Mouse (Mus musculus): ENCODE data around the gene Arhgap6. TPM values are rescaled to one million over a fixed set of nuclear protein-coding genes. Genes with fewer than 3 reads are reported as not detected.

Arhgap6 gene
- total RNA-seq, 2 experiments from 2014 or later: 7.6 to 10.2 TPM

DNA sequence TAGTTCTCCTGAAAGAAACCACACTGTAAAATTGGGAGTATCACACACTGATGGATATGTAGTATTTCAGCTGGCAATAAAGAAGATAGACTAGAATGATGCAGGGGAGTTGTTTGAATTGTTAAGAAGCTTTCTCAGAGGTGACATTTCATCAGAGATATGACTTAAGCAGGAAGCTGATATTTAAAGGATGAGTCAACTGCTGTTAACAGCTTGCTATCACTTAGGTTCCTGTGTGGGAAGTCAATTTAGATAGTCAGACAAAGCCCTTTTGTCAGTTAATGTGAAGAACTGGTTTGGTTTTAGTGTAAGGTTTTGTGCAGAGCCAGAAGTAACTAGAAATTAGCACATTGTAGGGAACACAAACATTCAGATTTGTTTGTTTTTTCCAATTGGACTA, 300.7 kb downstream of the Arhgap6 start:
- DNase-seq (ENCODE audit: low spot score in 2 of 2): no peak
- intact Hi-C loops (cut with DNase I): no loop called here

DNA sequence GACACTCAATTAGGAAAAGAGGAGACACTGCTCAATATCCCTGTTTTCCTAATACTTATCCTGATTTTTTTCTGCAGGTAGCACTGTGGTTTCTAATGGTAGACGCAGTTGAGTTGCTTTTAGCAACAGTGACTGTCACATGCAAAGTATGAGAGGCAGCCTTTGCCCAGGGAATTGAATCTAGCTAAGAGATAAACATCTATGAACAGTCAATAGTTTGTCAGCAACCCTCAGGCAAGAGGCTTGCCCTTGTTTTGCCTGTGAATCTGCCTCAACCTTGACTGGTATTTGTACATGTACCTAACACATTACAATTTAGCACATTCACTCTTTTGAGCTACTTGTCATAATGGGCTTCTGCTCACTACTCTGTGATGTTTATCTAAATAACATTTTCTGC, 307.8 kb downstream of the Arhgap6 start:
- intact Hi-C loops (cut with DNase I): no loop called here
- DNase-seq (ENCODE audit: low spot score in 2 of 2): no peak

DNA sequence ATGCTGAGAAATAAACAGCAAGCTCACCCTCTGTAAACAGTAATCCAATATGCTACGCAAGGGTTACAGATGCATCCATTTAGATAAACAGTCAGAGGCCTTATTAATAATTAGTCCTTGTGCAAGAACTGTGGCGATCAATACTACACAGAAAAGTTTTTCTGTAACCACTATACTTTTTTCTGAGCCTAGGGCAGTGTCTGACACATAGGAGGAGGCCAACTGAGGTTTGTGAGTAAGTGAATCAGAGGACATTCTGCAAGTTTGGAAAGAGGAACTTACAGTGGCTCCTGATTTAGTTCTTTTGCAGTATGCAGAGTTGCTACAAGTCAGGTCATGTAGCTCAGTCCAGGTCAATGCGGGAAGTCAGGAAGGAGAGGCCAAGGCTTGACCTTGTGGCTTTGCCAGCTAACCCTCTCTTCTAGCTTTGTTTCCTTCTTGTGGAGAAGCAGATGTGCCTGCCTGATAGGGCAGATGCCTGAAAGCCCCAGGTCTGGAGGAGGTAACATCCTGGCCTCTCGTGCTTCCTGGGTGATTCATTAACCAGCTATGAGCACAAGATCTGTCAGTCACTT, 311.2 kb downstream of the Arhgap6 start:
- intact Hi-C loops (cut with DNase I): no loop called here
- DNase-seq (ENCODE audit: low spot score in 2 of 2): no peak

DNA sequence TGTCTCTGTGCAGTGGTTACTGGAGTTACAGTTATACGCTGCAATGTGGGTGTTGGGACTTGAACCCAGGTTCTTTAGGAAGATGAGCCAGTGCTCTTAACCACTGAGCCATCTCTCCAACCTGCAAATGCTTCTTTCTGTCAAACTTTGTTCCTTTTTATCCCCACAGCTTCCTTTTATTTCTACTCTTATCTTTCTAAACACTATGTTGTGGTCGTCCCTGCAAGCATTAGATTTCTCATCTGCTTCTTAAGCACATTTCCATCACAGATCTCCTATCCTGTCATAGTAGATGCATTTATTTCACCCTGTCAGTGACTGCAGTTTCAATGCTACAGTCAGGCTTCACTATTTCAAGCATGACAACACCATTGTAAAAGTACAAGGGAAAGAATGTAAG, 312.5 kb downstream of the Arhgap6 start:
- DNase-seq (ENCODE audit: low spot score in 2 of 2): no peak
- intact Hi-C loops (cut with DNase I): no loop called here

DNA sequence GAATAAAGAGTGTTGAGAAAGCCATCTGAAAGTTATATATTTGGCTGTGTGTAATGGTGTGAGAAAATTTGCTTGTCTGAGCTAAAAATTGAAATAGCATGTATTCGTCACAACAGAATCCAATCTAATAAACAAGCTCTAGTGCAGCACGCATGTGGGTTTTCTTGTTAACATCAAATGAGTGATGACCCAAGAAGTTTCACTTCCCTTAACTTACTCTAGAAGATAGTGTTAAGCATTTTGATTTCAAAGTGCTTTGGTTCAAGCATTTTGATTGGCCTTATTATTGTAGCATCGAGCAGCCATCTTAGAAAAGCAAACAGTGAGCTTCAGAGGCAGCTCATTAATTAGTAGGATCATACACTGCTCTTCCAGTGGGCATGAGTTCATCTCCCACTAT, 315.1 kb downstream of the Arhgap6 start:
- intact Hi-C loops (cut with DNase I): no loop called here
- DNase-seq (ENCODE audit: low spot score in 2 of 2): no peak

DNA sequence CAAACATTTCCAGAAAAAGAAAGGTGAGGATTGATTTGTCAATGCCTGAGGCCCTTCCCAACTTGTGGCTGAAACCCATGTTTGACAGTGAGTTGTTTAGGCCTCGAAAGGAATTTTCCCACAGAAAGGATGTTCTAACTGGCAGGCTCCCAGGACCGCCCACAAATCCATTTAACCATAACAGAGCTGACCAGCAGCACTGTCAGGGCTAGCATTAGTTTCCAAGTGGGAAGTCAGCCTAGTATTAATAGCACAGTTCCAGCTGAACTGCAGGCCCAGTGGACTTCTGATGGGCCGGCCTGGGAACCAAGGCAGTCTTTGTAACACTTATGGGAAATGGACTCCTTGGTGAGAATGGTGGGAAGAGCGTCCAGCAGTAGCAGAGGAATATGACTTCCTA, 317.8 kb downstream of the Arhgap6 start:
- intact Hi-C loops (cut with DNase I): no loop called here
- DNase-seq (ENCODE audit: low spot score in 2 of 2): peak in 1 of 2 experiments; percentile 3

DNA sequence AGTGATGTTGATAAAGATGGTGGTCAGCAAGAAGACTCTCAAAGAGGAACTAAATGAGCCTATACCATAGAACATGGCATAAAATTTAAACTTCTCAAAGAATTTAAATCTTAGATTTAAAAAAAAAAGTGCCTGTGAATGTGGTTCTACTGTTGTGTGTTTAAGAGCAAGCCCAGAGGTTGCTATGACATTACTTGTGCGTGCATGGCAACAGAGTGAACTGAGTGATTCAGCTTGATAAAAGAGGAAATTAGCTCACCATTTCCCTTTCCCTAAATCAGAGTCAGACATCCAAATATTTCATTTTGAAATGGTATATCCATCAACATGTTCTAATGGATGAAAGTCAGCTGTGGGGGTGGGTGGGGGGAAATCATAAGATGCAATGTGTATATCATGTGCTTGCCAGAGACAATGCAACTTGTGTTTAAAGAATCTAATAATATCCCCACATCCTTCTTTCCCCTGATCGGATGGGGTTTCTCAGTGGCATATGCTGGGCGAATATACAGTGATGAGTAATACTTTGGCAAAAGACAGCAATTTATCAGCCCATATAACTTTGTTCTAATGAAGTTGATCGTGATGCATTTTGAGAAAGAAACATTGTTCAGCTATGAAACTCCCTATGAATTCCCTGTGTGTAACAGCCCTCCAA, 328.3 kb downstream of the Arhgap6 start:
- intact Hi-C loops (cut with DNase I): no loop called here
- no peak for DNase-seq (ENCODE audit: low spot score in 2 of 2)

DNA sequence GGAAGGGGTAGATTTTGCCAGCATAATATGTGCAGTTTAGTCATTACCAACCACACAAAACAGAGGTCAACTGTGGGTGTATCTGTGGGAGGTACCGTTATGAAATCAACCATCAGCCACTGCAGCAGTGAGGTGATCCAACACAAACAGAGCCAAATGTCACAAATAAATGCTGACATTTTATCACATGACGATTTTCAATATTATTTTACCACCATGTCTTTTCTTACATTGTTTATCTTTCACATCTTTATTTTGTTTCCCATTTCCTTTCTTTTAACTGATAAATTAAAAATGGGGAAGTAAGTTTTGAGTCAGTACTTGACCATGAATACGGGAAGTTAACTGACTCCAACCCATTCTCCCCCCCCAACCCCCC, 328.9 kb downstream of the Arhgap6 start:
- intact Hi-C loops (cut with DNase I): no loop called here
- DNase-seq (ENCODE audit: low spot score in 2 of 2): no peak

DNA sequence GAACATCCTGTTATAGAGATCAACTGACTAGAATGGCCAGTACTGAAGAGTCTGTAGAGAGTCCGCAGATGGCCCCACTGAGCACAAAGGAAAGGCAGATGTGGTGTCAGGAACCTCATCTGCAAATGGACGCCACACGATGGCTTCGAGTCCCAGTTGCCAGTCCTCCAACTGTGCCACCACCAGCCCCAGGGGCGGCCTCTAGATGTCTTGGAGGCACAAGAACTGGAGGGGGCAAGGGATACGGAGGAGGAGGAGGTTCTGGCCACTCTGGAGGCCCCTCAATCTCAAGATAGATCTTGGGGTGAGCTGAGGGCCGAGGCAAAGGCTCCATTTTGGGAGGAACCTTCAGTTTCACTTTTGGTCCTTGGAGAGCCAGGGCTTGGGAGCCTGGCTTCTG, 344.9 kb downstream of the Arhgap6 start:
- no peak for DNase-seq (ENCODE audit: low spot score in 2 of 2)
- intact Hi-C loops (cut with DNase I): no loop called here

DNA sequence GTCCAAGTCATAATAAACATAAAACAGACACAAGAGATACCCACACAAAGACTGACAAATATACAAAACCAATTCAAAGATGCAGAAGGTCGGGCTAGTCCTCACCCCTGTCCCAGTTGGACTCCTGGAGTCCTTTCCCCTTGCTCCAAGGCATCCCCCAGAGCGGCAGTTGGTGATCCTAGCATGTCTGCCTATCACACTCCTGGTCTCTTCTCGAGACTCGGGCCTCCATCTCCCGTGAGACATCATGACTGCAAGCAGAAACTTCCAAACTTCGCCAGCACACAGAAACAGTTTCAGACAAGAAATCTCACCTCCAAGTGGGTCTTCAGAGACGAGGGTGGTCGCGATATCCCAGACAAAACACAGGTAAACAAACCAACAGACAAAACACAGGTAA, 345.6 kb downstream of the Arhgap6 start:
- DNase-seq (ENCODE audit: low spot score in 2 of 2): no peak
- intact Hi-C loops (cut with DNase I): no loop called here

DNA sequence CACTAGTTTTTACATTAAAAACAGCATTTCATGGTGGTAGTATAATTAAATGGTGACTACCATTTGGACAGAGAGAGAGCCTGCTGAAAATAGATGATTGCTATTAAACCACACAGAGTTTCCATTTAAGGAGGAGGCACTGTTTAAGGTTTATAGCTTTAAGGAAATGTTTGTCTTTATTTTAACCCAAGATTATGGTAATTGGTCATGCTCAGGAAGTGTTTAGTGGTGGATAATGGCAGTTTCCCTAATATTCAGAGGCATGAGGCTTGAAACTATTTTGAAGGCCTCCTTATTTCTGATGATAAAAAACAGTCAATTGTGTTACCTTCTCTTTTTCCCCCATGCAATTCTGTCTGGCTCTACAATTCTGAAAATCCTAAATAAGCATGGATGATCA, 358.9 kb downstream of the Arhgap6 start:
- intact Hi-C loops (cut with DNase I): no loop called here
- no peak for DNase-seq (ENCODE audit: low spot score in 2 of 2)

DNA sequence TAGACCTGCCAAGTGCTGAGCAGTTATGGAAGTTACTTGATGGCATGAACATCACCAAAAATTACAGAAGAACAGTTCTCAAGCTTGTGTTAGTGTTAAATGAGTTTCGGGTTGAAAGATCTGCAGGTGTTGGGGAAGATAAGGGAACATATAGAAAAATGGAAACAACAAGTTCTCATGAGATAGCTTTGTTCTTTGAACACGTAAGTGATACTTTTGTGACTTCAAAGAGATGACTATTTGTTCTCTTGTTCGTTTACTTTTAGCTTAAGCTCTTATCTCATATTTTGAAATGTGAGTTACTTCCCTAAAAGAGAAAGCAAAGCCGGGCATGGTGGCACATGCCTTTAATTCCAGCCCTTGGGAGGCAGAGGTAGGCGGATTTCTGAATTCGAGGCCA, 363.5 kb downstream of the Arhgap6 start:
- intact Hi-C loops (cut with DNase I): no loop called here
- DNase-seq (ENCODE audit: low spot score in 2 of 2): no peak

DNA sequence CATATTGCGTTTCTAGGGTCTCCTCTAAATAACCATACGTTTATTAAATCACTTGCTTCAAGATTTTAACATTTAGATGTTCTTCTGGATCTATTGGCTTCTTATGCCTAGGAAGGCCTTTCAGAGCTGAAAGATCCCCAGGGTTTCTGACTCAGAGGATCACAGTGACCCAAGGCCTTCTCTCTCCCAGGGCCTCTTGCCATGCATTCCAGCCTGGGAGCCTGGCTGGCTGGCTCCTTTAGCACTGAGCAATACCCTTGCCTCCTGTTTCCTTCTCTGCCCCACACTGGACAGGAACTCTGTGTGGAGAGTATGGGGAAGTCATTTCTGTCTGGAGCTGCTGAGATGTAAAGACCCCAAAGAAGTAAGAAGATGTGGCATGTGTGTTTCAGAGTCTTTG, 376.1 kb downstream of the Arhgap6 start:
- DNase-seq (ENCODE audit: low spot score in 2 of 2): no peak

DNA sequence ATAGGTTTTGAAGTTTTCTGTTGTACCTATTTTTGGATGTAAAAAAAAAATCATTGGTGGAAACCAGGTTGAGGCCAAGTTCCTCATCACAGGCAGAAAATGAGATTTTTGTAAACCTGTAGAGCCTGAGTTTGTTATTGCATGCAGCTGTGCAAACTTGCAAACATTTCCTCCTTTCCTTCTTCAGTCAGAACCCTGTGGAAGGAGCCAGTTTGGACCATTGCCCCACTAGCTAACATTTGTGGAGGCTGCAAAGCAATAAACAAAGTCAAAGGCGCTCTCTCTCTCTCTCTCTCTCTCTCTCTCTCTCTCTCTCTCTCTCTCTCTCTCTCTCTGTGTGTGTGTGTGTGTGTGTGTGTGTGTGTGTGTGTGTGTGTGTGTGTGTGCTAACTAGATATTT, 378.9 kb downstream of the Arhgap6 start:
- intact Hi-C loops (cut with DNase I): no loop called here
- DNase-seq (ENCODE audit: low spot score in 2 of 2): no peak

More for the DNA sequence above, 376.1 kb downstream of the Arhgap6 start:
- intact Hi-C loops (cut with DNase I): no loop called here

DNA sequence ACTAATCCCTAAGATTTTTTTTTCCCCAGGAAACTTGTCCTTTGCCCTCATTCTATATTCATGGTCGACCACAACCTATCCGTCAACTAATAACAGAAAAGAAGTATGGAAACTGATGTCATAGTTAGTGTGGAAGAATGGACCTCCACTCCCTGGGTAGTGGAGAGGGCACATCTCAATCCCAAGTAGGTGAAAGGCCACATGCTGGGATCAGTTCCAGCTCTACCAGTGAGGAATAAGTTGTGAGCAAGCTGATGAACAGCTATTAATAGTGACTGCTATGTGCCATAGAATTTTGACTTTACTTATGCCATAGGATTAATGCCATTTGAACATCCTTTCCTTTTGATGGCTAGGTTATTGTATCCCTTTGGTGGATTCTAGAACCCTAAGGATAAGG, 383.7 kb downstream of the Arhgap6 start:
- no peak for DNase-seq (ENCODE audit: low spot score in 2 of 2)

DNA sequence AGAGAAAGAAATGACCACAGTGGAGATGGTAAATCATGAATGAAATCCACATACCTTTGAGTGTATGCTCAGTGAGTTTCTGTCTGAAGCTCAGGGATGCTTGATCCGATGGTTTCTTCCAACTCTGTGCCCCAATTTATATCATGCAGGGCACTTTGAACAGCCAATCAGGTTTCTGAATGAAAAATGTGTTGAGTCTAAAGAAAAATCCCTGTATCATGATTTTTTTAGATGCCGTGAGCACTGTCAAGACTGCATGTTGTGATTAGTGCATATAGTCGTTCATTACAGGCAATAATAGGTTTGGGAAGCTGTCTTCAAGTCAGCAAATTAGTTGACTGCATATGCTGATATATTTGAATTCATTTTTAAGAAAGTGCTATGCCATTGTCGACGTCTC, 392.2 kb downstream of the Arhgap6 start, which contains the start of gene Amelx:
Gene Amelx (minus strand): TSS at position 101 of the 400 bp plus-strand sequence.
- intact Hi-C loops (cut with DNase I): loop anchor here (5.0 kb wide), 1 partner anchor 225 kb away; no protein-coding TSS in a partner anchor
- no peak for DNase-seq (ENCODE audit: low spot score in 2 of 2)

More for the DNA sequence above, 383.7 kb downstream of the Arhgap6 start:
- intact Hi-C loops (cut with DNase I): no loop called here

DNA sequence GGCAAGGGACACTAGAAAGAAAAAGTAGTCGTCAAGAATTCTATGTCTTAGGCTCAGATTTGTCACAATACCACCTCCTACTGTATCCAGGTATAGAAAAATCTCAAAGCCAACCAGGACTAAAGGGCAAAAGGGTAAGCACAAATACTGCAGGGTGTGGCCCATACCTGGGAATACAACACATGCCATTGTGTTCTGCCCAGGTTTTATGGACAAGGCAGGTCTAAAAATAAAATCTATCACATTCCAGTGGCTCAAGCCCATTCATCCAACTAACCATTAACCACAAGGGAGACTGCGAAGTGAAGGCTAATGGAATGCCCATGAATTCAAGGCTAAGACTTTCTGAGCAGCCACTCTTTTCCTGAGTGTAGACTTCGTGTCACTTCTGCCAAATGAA, 415.1 kb downstream of the Arhgap6 start:
- no peak for DNase-seq (ENCODE audit: low spot score in 2 of 2)
- intact Hi-C loops (cut with DNase I): no loop called here

DNA sequence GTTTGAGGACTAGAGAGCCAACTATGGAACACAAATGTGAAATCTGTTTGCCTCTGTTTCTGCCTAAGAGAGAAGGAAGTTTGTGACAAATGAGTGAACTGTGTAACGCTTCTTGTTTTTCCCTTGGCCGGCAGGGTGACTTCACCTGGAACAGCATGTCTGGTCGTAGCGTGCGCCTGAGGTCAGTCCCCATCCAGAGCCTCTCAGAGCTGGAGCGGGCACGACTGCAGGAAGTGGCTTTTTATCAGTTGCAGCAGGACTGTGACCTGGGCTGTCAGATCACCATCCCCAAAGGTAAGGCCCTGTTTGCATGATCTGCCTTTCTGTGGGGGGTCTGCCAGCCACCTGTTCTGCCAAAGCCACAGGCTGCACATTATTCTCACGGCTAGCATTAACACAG, 425.2 kb downstream of the Arhgap6 start:
- DNase-seq (ENCODE audit: low spot score in 2 of 2): no peak
- intact Hi-C loops (cut with DNase I): no loop called here

DNA sequence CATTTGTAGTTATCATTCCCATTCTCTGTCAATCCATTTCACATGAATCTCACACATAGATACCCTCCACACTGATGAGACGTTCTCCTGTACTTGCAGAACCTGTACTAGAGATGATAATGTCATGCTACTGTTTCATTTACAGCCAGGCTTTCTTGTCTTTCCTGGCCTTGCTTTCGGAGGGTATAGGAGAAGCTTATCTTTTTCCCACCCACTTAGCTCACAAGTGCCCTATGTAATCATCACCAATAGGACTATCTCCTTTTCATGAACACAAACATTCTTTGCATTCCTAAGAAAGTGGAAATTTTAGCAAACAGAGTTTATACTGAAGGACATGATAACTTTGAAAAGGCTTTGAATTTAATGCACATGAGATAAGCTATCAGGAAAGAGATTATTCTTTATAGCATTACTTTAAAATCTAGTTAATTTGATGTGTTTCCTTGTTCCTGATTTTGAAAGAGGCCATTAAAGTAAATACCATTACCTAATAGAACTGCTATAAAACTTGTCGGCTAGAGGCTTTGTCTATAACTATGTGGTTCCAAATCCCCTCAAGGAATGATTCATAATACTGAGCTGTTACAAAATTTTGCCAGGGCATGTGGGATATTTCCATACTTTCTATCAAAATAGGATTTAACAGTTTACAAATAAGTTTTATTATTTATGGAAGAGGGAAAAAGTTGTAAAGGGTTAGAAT, 427.6 kb downstream of the Arhgap6 start:
- no peak for DNase-seq (ENCODE audit: low spot score in 2 of 2)
- intact Hi-C loops (cut with DNase I): no loop called here

DNA sequence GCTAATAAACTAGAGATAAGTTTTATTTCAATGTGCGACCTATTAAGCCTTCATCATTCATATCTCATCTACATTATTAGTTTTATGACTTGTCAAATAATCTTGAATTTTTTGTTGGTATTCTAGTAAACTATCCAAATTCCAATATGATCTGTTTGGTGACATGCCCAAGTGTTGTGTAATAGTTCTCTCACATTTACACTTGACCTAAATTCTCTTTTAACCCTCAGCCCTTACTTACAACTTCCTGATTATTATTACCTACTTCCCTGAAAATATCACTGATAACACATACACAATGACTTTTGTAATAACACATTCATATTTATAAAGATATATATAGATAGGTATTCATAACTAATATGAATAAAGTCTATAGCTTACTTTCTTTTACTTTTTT, 461.0 kb downstream of the Arhgap6 start:
- DNase-seq (ENCODE audit: low spot score in 2 of 2): no peak
- intact Hi-C loops (cut with DNase I): no loop called here

DNA sequence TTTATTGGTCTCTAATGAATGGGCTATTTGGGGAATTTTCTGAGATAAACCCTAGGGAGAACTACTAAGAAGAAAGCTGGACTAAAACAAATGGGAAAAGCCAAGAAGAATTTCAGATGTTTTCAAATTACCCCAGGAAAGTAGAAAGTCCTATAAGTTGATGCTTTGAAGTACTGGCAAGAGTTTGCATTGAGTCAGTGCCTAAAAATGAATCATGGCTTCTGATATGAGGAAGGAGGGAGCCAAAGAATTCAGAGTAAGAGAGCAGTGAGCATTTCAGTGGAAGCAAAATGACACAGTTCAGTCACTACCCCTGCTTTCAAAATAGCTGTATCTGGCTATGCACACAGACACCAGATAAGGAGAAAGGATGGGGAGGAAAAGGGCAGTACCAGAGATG, 461.8 kb downstream of the Arhgap6 start:
- intact Hi-C loops (cut with DNase I): no loop called here
- DNase-seq (ENCODE audit: low spot score in 2 of 2): peak in 1 of 2 experiments; percentile 6

Data from left cerebral cortex, postnatal 25 days (tissue).